Mouse (Mus musculus) stomach, embryonic 16.5 days (tissue): ENCODE measurements around the gene Nek10. TPM values are rescaled to one million over a fixed set of nuclear protein-coding genes. Genes with fewer than 3 reads are reported as not detected.

Experiments
- ATAC-seq: fragments of 200-750 bp; cut with Nextera tagmentation; 2 replicates; pipeline ENCODE4 v1.8.0; 2017; ENCODE audit warnings: moderate number of reproducible peaks, moderate TSS enrichment; ENCODE audit not compliant: insufficient read depth, low FRiP score
- H3K27ac ChIP-seq: fragments of 300-500 bp; sonication (generic); 2 replicates; pipeline ENCODE4 v1.5.1; 2014; ENCODE audit warnings: low read length
- H3K27me3 ChIP-seq: fragments of 300-500 bp; sonication (generic); 2 replicates; pipeline ENCODE4 v1.6.1; 2014; ENCODE audit warnings: low read length, control low read depth, mixed read lengths; ENCODE audit not compliant: control insufficient read depth, insufficient read depth
- H3K36me3 ChIP-seq: fragments of 300-500 bp; sonication (generic); 2 replicates; pipeline ENCODE4 v1.6.1; 2014; ENCODE audit warnings: low read length; ENCODE audit not compliant: control insufficient read depth, insufficient read depth
- H3K4me1 ChIP-seq: fragments of 300-500 bp; sonication (generic); 2 replicates; pipeline ENCODE4 v1.6.1; 2014; ENCODE audit warnings: low read length, control low read depth, mixed read lengths; ENCODE audit not compliant: control insufficient read depth, insufficient read depth
- H3K4me2 ChIP-seq: fragments of 300-500 bp; sonication (generic); 2 replicates; pipeline ENCODE4 v1.6.1; 2014; ENCODE audit warnings: low read depth, low read length, mixed read lengths
- H3K4me3 ChIP-seq: fragments of 300-500 bp; sonication (generic); replicated peaks from 2 replicates; pipeline ENCODE4 v1.5.1; 2014; ENCODE audit warnings: mild to moderate bottlenecking, low read length
- H3K9ac ChIP-seq: fragments of 300-500 bp; sonication (generic); 2 replicates; pipeline ENCODE4 v1.6.1; 2014; ENCODE audit warnings: low read length
- H3K9me3 ChIP-seq: fragments of 300-500 bp; sonication (generic); replicated peaks from 2 replicates; pipeline ENCODE4 v1.6.1; 2016; ENCODE audit warnings: low read length, control low read depth; ENCODE audit not compliant: control insufficient read depth
- WGBS: fragments of 180-500 bp; shearing (Covaris S2); extraction: QIAGEN DNeasy Blood & Tissue Kit; methylation state at CpG from one replicate; pipeline ENCODE4 v1.1.7; 2014; 5-methylcytosine and 5-hydroxymethylcytosine counted together
- polyA plus RNA-seq: library from polyadenylated mRNA; unstranded; fragments of >200 nt; fragmentation: Nextera tagmentation; extraction: Ambion mirVana; gene quantifications from 2 replicates; pipeline ENCODE4 v1.2.1, GENCODE M21; 2015

The Nek10 gene
- polyA plus RNA-seq, 1 experiment from 2014 or later = 0.05 TPM

GRCm38 (mm10) chr14:14804518-14805212 lies 1.4 kb downstream of the Nek10 start:
- no peak overlapping the region for H3K27ac ChIP-seq
- 66% methylated on average over 5 of the region's 5 CpGs for WGBS
- H3K36me3 ChIP-seq = no peaks in the 10 kb centered on the region
- no peak overlapping the region for H3K9ac ChIP-seq
- H3K4me3 ChIP-seq = no peak overlapping the region
- no peaks in the 10 kb centered on the region for H3K9me3 ChIP-seq
- ATAC-seq = no peak
- H3K27me3 ChIP-seq = no peaks in the 10 kb centered on the region
- 0 out of 2 replicates have a peak, but pooled peaks cover 3% of the 10 kb centered on the region for H3K4me1 ChIP-seq
- no peak overlapping the region for H3K4me2 ChIP-seq

DNA sequence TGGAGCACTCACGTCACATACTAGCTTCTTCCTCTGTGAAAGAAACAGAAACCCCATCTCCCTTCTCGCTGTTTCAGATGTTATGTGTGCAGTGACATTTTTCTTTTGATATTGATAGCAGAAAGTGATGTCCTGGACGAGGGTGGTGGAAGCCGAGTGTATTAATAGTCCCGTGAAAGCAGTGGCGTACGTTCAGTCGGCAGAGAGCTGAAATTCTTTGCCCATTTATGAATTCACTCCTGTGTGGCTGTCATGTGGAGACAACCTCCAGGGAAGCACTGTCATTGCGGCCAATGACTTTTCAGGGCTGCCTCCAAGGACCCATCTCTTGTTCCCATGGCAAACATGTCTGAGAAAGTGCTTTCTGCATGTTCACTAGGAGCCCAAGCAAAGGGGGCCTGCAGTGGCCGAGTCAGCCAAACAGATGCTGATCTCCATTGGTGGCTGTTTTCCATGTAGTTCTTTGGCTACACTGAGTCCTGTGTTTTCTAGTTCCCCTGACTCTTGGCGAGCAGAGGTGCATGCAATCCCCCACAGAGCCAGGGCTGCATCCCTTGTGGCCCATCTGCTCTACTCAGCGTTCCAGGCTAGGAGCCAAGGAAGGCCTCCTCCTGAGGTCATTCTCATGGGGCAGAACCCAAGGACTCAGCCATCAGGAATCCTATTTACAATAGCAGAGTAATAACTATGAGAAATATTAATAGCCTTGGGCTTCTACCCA lies 29.5 kb downstream of the Nek10 start:
- Histone ChIP-seq H3K4me2 (no peak overlapping the region), H3K27ac (peak overlapping the region; percentile 57), H3K4me1 (peaks cover 5% of the 10 kb centered on the region; the same call in 1 of the 2 replicates), H3K36me3 (no peaks in the 10 kb centered on the region), H3K4me3 (no peak overlapping the region), H3K9me3 (no peaks in the 10 kb centered on the region), H3K27me3 (no peaks in the 10 kb centered on the region), H3K9ac (no peak overlapping the region)
- WGBS = 59% methylated on average over 12 of the region's 12 CpGs
- ATAC-seq = peak; percentile 88

DNA sequence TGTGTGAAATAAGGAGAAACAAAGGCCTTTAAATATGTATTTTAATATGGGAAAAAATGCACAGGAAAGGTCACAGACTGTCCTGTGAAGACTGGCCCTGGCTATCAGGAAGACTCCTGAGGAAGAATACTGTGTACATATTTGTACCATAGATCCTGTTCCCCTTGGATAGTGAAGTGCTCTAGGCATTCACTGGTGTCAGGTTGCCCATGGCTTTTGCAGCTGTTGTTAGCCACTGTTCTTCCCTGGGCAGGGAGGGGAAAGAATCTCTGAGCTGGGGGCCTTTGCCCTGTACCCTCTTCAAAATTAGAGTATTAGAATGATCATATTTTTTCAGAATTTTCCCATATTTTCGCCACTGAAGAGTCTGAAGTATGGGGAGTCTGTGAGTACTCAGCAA lies 30.3 kb downstream of the Nek10 start:
- Histone ChIP-seq H3K4me1 (peaks cover 5% of the 10 kb centered on the region; the same call in 1 of the 2 replicates), H3K36me3 (no peaks in the 10 kb centered on the region), H3K4me2 (no peak overlapping the region), H3K9ac (no peak overlapping the region), H3K27ac (peak overlapping the region; percentile 48), H3K4me3 (no peak overlapping the region), H3K27me3 (no peaks in the 10 kb centered on the region), H3K9me3 (no peaks in the 10 kb centered on the region)
- 58% methylated on average over 1 of the region's 1 CpGs for WGBS
- ATAC-seq = no peak

DNA sequence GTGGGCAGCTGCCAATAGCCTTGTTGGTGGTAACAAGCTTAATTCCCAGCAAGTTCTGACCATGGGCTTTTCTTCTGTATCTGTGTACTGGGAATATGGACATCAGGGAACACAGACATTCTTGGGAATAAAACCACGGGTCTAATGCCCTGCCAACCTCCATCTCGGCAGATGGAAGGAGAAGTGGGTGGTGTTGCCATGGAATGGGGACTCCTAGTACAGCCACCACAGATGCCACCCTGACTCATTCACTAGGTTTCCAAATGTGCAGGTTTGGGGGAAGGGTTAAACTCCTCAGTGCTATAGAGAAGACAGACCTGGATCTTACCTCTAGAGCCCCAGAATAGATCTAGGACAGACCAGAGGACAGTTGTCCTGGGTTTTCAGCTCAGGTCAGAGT lies 31.1 kb downstream of the Nek10 start:
- Histone ChIP-seq H3K9me3 (no peaks in the 10 kb centered on the region), H3K9ac (no peak overlapping the region), H3K27me3 (no peaks in the 10 kb centered on the region), H3K27ac (peak overlapping the region; percentile 48; the same call in 1 of the 2 replicates), H3K36me3 (no peaks in the 10 kb centered on the region), H3K4me1 (peaks cover 5% of the 10 kb centered on the region; the same call in 1 of the 2 replicates), H3K4me3 (no peak overlapping the region), H3K4me2 (no peak overlapping the region)
- ATAC-seq = no peak
- WGBS = 85% methylated on average over 2 of the region's 2 CpGs

- no peaks in the 10 kb centered on the region for H3K9me3 ChIP-seq
- H3K4me2 ChIP-seq = no peak overlapping the region
- H3K36me3 ChIP-seq = no peaks in the 10 kb centered on the region
- no peak overlapping the region for H3K4me3 ChIP-seq
- no peak for ATAC-seq
- no peak overlapping the region for H3K27ac ChIP-seq
- H3K9ac ChIP-seq = no peak overlapping the region
- no peaks in the 10 kb centered on the region for H3K27me3 ChIP-seq
- peaks cover 5% of the 10 kb centered on the region; the same call in 1 of the 2 replicates for H3K4me1 ChIP-seq
- WGBS = 48% methylated on average over 4 of the region's 4 CpGs
Measured at GRCm38 (mm10) chr14:14837627-14838026, 34.4 kb downstream of the Nek10 start.

DNA sequence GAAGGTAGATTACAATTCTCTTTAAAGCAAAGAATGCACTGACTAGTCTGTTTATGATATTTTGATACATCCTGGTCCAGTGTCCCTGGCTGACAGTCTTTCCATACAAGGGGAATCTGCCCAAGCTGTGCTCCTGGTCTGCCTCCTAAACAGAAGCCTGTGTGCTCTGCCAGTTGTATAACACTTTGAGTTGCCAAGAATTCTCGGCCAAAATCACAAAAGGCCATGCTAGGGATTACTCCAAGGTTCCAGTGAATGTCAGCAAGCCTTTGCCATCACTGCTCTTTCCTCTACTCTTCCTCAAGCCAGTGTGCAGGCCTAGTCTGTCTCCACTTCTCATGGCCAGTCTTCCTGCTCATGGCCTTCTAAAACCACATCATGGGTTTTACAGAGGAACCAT lies 34.9 kb downstream of the Nek10 start:
- no peak overlapping the region for H3K27ac ChIP-seq
- no peak for ATAC-seq
- H3K36me3 ChIP-seq = no peaks in the 10 kb centered on the region
- 43% methylated on average over 1 of the region's 1 CpGs for WGBS
- H3K27me3 ChIP-seq = no peaks in the 10 kb centered on the region
- no peak overlapping the region for H3K4me3 ChIP-seq
- no peak overlapping the region for H3K4me2 ChIP-seq
- H3K9me3 ChIP-seq = no peaks in the 10 kb centered on the region
- 0 out of 2 replicates have a peak, but pooled peaks cover 2% of the 10 kb centered on the region for H3K4me1 ChIP-seq
- no peak overlapping the region for H3K9ac ChIP-seq

GRCm38 (mm10) chr14:14842734-14843530 lies 39.7 kb downstream of the Nek10 start:
- H3K27ac ChIP-seq = 0 out of 2 replicates have a peak overlapping the region, but pooled peaks have one; percentile 19
- no peaks in the 10 kb centered on the region for H3K27me3 ChIP-seq
- H3K9me3 ChIP-seq = no peaks in the 10 kb centered on the region
- ATAC-seq = peak; percentile 64; the same call in 1 of the 2 replicates
- no peak overlapping the region for H3K4me2 ChIP-seq
- H3K4me3 ChIP-seq = no peak overlapping the region
- H3K4me1 ChIP-seq = no peaks in the 10 kb centered on the region
- no peaks in the 10 kb centered on the region for H3K36me3 ChIP-seq
- 64% methylated on average over 8 of the region's 8 CpGs for WGBS
- no peak overlapping the region for H3K9ac ChIP-seq

DNA sequence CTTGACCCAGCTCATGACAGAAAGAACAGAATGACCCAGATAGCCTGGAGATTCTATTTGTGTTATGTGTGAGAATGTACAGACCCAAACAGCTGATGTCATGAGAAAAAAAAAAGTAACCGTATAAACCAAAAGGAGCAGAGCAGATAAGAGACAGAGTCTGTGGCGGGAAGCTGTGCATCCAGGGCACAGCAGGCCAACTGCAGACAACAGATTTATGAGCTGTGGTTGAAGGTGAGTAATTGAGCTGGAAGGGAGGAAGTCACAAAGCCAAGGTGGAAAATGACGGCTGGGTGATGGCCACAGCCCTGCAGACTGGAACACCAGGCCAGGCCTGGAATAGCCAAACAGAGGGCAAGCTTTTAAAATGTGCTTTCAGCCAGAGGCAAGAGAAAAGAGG lies 49.6 kb downstream of the Nek10 start:
- H3K9me3 ChIP-seq = no peaks in the 10 kb centered on the region
- no peak overlapping the region for H3K27ac ChIP-seq
- WGBS = 24% methylated on average over 3 of the region's 3 CpGs
- no peak for ATAC-seq
- no peak overlapping the region for H3K4me2 ChIP-seq
- H3K9ac ChIP-seq = no peak overlapping the region
- H3K4me3 ChIP-seq = no peak overlapping the region
- no peaks in the 10 kb centered on the region for H3K36me3 ChIP-seq
- H3K27me3 ChIP-seq = no peaks in the 10 kb centered on the region
- H3K4me1 ChIP-seq = no peaks in the 10 kb centered on the region

DNA sequence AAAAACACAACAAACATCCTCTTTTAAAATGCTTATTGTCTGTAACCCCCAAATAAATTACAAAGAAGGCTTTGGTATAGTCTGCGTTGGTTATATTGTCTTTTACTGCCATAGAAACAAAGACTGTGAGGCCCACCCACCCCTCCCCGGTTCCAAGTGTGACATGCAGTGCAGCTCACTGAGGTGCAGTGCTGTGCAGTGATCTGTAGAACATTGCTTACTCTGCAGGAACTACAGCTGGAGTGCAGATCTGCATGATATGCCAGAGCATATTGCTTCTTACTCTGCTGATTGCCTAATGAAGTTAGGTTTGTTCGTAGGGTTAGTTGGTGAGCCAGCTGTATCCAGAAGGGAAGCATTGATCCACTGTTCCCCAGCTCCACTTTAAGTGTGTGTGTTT lies 57.1 kb downstream of the Nek10 start:
- Histone ChIP-seq H3K9ac (no peak overlapping the region), H3K4me1 (no peaks in the 10 kb centered on the region), H3K27ac (no peak overlapping the region), H3K27me3 (no peaks in the 10 kb centered on the region), H3K4me3 (no peak overlapping the region), H3K36me3 (no peaks in the 10 kb centered on the region), H3K4me2 (no peak overlapping the region), H3K9me3 (no peaks in the 10 kb centered on the region)
- ATAC-seq = no peak
- 59% methylated on average over 3 of the region's 3 CpGs for WGBS
